Mouse (Mus musculus) skeletal muscle tissue, adult 2 months (tissue): ENCODE measurements around the gene Tcea2.

Experiments used
- DNase-seq: peaks from one replicate; pipeline ENCODE4 v3.0.0-alpha.2; 2012; ENCODE audit warnings: low read depth, low spot score

Gene Tcea2

DNA sequence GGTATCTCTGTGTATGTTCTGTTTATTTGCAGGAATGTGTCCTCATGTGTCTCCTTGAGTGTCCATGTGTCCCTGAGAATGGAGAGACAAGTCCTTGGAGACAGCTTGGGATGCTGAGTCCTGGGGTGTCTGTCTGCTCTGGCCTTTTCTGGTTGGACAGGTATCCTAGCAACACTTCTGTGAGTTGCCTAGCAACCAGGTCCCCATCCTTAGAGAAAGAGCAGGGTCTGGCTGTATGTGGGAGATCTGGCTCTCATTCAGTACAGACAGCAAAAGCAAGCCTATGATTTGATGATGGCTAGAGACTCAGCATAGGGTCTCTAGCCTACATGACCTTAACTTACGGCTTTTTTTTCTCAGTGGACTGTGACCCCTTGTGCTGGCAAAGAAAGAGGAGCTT, 33.6 kb downstream of the Tcea2 start:
- no peak for DNase-seq

DNA sequence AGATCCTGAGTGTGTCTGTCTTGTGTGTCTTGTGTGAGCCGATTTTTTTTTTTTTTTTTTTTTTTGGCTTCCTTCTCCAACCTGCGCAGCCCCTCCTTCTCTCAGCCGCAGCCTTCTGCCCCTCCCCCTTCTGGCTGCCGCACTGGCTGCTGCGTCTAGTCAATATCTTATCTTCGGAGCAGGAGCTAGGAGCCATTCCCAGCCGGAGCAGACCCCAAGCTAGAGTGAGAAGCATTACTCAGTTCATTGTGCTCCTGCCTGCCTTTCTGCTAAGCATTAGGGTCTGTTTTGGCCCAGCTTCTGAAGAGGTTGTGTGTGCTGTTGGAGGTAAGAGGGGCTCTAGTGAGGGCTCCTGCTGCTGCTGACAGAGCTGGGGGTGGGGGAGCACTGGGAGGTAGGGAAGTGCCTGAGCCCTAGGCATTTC, 34.8 kb downstream of the Tcea2 start, which contains the start of gene Oprl1:
Gene Oprl1, plus strand, starts transcription at position 114 of the 424 bp plus-strand sequence.
- no peak for DNase-seq

DNA sequence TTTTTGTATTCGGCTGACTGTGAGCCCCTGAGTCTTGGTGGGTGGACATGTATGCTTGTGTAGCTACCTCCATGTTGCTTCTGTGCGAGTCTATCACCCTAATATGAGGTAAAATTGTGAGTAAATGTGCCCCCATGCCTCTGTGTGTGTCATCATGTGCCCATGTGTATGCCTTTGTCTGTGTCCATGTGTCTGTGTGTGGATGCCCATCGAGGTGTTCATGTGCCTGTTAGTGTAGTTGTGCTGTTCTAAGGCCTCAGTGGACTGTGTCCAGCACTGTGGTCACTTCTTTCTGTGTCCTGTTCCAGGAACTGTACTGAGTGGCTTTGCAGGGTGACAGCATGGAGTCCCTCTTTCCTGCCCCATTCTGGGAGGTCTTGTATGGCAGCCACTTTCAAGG, 35.3 kb downstream of the Tcea2 start:
- DNase-seq = no peak

DNA sequence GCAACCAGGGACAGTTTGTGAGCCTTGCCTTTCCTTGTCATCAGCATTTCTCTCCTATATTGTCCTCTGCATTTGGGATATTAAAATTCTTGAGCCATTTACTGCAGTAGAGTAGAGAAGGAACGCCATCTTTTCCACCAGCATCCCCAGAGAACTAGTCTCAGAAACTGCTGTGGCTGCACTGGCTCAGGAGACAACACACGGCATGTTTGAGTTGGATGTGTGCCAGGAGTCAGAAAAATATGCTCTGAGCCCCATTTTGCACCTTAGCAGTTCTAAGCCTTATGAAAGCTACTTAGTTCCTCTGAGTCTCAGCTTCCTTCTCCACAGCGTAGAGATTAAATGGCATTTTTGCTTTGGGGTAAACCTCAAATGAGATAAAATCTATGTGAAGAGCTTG, 36.9 kb downstream of the Tcea2 start:
- DNase-seq = no peak

DNA sequence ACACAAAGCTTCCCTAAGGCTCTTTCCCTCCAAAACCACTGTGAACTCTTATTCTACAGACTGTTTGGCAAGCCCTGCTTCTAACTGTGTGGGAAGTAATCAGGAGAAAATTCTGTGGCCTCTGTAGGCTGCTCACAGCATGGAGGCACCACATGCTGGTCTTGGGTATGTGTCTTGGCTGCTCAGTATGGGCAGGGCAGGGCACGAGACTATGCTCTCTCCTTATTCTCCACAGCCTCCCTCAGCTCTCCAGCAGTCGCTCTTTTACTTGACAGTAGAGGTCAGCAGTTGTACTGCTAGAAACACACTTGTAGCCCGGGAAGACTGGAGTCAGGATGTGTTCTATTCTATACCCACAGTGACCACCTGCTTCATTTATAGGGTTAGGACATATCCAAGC, 40.0 kb downstream of the Tcea2 start:
- no peak for DNase-seq

DNA sequence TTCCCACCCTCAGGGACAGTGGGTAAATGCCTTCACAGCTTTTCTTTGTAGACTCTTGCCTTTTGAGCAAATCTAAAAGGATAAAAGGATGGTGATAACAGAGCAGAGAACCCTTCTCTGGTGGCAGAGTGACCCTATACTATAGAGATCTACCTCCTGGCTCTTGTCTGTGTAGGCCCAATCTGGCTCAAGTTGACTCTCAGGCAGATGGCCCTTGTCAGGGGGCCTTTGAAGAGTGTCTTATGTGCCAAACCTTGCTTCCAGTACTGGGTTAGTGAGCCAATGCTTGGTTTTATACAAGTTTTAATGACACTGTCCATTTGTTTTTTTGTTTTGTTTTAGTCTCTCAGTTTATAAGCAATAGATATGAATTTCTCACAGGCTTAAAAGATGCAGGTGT, 41.1 kb downstream of the Tcea2 start:
- DNase-seq = no peak

DNA sequence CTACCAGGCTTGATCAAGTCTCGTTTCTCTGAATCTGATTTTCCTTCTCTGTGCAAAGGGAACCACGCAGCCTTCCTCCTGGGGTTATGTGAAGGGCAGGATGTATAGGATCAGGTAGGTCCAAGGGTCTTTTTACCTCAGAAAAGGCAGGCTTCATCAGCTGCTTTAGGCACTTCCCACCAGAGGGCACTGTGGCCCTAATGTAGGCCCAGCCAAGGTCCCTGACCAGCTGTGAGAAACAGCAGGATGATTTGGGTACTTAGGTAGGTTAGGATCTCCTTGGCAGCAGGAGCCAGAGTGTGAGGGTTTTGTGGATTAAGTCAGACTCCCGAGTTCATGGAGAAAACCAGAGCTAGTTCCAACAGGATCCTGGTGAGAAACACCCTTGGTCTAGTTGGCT, 42.1 kb downstream of the Tcea2 start:
- no peak for DNase-seq

DNA sequence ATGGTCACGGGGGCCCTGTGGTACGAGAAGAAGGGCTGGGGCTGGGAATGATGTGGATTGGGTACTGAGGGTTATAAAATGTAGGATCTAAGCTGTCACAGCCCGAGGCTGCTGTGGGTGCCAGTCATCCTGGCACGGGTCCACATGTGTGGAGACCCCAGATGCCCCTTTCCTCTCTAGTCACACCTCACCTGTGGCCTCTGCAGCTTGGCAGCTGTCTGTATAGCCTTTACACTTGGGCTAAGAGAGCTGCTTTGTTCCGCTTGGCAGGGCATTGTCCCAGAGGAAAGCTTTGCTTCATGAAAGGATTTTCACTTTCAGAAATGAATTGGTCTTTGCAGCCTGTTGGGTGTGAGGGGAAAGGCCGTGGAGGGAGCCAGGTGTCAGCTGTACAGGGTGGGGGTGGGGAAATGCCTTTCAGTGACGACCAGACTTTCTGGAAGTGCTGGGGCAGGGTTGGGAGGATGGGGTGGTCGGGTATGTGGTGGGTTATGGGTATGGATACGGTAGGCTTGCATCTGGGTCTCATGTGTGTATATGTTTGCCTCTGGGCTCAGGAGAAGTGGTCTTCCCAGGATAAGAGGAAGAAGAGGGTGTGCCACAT, 47.7 kb downstream of the Tcea2 start:
- no peak for DNase-seq

DNA sequence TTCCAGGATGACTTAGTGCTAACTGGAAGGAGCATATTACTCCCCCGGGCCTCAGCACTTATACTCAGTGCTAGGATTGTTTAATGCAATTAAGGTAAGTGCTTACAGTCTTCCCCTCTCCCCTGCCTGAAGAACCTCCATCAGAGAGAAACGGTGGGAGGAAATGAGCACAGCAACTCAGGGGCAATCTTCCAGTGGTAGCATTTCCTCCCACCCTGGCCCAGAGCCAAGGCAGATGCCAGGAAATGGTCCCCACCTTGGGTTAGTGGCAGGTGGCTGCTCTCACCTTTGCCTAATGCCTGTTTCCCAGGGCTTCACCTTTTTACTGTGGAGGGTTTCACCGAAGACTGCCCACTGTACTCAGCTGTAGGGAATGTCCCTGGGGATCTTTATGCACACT, 49.9 kb downstream of the Tcea2 start:
- no peak for DNase-seq
